Mouse (Mus musculus) large intestine, adult 2 months (tissue): ENCODE measurements around the gene Ryk. TPM values are rescaled to one million over a fixed set of nuclear protein-coding genes. Genes with fewer than 3 reads are reported as not detected.

Experiments used
- DNase-seq: peaks from one replicate; pipeline ENCODE4 v3.0.0-alpha.2; 2012; ENCODE audit warnings: low read depth, low spot score
- WGBS: fragments of 180-500 bp; shearing (Covaris S2); methylation state at CpG from one replicate; pipeline ENCODE4 v1.1.7; 2018; 5-methylcytosine and 5-hydroxymethylcytosine counted together
- polyA plus RNA-seq: library from polyadenylated mRNA; depleted of rRNA; stranded (reverse); fragments of >200 nt; gene quantifications from 2 replicates; pipeline ENCODE4 v1.2.3, GENCODE M21; 2012

The Ryk gene
- polyA plus RNA-seq, 1 experiment = 46.8 TPM

DNA sequence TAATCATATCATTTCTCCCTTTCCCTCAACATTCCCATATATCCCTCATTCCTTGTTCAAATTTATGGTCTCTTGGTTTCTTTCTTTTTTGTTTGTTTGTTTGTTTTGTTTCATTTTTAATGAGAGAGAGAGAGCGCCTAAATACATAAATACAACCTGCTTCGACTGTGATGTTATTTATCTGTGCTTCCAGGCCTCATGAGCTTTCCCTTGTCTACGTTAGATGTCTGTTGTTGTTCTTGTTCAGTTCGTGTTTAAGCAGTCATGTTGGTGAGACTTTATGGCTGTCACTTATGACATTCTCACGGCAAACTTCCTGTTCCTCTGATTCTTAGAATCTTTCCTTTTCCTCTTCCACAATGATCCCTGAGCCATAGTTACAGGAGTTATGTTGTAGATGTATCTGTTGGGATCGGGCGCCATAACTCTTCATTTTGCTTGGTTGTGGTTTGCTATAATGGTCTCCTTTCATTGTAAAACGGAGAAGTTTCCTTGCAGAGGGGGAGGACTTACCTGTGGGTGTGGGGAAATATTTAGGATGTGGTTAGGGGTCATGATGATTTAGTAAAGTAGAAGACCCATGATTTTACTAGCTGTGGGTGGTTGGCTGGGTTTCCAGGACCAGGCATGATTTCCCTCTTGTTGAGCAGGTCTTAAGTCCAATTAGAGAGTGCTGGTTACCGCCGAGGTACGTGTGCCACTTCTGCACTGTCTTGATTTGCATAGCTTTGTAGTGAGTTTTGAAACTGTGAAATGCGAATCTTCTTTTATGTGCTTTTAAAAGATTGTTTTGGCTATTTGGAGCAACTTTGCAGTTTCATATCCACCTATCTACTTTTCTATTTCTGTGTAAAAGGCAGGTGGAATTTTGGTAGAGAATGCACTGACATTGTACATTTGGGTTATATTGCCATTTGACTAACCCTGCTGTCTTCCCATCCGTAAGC is 17.6 kb downstream of the Ryk start:
- WGBS = 61% methylated on average over 13 of the region's 13 CpGs

DNA sequence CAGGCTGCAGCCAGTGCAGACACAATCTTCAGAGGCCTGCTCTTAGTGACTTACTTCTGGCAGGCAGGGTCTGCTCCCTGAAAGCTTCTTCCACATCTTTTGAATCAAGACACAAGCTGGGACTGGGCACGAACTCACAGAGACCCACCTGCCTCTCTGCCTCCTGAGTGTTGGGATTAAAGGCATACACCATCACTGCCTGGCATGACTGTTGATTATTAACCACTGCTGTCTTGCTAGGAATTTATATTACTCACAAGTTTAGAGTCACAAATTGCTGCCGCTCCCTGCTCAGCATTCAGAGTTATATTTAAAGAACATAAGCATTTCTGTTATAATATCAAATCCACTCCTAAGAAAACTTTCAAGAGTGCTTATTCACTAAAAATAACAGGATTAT is 23.1 kb downstream of the Ryk start:
- 34% methylated on average over 2 of the region's 2 CpGs for WGBS
- no peak for DNase-seq

More for the DNA sequence above, 17.6 kb downstream of the Ryk start:
- no peak for DNase-seq

DNA sequence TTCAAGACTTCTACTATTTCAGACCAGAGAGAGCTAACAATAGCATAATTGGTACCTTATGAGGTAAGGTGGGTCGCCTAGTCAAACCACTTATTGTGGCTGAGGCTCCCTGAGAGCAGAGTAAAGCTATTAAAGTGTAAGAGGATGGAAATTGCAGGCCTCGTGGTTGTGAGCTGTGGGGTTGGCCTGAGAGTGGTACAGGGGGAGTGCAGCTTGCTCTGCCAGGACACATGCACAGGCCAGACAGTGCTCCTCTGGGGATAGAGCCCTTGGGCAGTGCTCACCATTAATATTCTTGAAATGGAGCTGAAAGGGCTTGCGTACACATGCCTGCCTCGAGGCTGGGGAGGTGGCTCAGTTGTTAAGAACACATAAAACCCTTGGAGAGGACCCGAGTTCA is 23.6 kb downstream of the Ryk start:
- 40% methylated on average over 5 of the region's 5 CpGs for WGBS
- DNase-seq = no peak

DNA sequence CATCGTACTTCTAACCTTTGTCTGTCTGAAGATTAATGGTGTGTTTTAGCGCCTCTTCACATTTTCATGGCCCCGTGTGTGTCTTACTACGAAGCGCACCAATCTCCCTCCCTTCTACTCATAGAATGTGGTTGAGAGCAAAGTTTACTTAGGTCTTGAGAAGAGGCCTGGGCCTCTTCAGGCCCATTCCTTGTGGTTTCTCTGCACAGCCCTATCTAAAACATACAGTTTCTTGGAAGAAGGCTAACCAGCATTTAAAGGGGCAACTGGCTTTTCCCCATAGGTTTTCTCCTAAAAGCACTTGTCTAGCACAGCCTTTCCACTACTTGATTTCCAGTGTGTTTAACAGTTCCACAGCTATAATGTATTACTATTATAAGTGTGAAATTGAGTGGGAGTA is 24.7 kb downstream of the Ryk start:
- 83% methylated on average over 5 of the region's 5 CpGs for WGBS
- no peak for DNase-seq

DNA sequence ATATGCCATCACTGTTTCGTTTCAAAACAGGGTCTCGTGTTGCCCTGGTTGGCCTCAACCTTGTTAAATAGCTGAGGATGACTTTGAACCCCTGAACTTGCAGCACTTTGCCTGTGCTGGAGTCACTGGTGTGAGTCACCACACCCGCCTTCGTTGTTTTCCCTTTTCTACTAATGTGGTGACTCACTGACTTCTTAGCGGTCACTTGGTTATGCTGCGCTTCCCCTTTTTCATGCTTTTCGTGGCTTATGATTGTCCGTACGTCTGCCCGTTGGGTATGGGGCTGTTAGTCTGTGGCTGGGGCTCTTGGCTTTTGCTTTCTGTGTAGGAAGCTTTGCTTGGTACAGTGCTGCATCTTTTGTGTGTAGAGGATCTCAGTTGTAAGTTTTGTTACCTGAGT is 25.2 kb downstream of the Ryk start:
- WGBS = 85% methylated on average over 10 of the region's 10 CpGs
- DNase-seq = no peak

DNA sequence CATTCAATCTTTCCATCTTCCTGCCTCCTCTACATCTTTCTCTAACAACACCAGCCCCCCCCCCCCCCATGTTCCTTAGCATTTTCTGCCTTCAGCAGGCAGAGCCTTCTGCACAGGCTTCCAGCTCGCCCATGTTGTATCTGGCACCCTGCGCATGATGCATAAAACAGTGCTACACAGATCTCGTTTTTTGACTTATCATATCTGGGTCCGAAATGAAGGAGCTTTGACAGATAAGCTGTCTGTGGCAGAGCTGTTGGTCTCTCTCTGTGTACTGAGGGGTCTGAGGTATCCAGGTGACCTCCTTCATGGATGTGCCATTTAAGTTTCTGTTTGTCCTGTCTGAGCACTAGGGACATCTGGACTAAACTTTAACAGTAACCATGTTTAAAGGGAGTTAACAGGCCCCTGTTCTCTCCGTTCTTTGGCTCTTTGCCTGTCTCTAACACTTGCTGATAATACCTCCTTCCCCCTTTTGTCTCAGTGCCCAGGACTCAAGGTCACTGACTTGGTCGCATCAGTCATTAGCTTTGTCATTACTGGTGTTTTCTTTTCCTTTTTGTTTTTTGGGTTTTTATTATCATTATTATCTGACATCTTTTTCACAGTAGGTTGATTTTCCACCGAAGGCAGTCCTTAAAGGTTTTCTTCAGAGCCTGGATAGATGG is 26.2 kb downstream of the Ryk start:
- 70% methylated on average over 7 of the region's 7 CpGs for WGBS
- DNase-seq = no peak

DNA sequence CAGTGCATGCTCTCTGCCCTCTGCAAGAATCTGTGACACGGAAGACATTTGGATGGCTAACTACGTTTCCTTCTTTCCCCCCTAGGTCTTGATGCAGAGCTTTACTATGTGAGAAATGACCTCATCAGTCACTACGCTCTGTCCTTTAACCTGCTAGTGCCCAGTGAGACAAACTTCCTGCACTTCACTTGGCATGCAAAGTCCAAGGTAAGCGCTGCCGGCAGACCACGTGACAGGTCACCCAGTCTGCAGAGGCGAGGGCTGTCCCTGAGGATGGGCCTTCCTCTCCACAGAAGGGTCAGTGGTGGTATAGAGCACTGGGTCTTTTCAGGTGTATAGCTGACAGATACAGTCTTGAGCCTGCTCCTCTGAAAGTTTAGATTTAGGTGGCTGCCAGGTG is 27.1 kb downstream of the Ryk start:
- DNase-seq = no peak
- 54% methylated on average over 7 of the region's 7 CpGs for WGBS

DNA sequence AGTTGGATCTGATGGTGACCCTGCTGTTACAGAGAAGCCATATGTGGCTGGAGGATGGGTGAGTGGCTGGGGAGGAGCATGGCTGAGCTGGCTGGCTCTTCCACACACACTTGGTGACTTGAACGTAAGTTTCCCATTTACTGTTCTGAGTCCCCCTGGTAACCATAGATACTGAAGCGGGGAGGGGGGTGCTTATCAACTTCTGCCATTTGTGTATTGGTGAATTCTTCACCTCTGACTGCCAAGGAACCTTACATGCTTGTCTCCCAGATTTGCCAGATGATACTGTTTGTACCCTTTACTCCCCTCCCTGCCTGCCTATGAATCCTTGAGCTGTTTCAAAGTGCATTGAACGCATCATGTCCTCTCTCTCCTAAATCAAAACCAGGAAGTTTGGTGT is 27.5 kb downstream of the Ryk start:
- WGBS = 86% methylated on average over 3 of the region's 3 CpGs
- no peak for DNase-seq

DNA sequence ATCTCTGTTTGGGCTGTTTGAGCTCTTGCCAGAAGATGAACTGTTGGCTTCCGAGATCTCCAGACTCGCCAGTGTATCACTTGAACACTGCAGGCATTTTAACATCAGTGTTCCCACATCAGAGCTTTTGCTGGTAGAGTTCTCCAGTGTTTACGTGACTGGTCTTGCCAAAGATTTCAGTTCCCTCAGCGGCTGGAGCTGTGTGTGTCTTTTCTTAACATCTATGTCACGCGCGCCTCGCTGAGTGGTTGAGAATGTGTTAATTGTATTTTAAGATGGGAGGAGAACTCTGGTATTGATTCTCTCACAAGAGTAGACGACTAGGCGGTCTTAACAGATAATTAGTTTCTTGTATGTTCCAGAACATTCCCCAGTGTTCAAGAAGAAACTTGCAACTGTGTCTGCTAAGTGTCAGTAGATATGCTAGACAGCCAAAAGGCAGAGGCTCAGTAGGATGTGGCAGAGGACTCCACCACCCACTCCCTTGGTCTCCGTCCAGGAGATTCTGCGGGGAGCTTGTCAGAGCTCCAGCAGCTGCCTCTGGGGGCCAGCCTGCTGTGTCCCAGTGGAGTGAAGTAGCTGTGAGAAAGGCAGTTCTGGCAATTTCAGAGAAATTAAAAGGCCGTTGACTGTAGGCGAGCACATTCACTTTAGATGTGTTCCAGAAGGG is 29.3 kb downstream of the Ryk start:
- no peak for DNase-seq
- WGBS = 76% methylated on average over 14 of the region's 14 CpGs

DNA sequence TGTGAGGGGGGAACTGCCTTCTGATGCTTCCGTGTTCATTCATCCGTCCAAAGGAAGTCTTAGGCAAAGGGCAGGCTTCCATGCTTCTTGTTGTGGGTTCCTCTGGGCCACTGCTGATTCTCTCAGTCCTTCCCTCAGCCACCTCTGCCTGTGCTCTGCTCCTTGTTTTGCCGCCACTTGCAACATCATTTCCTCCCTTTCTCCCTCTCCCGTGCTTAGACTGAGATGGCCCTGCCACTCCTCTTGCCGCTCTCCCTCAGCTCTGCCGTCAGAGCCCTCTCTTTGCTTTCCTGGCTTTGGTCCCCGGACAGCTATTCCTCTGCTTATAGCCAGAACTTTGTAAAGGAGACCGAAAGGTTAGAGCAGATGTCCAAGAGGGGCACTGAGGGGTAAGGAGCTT is 30.2 kb downstream of the Ryk start:
- DNase-seq = no peak
- WGBS = 66% methylated on average over 8 of the region's 8 CpGs

DNA sequence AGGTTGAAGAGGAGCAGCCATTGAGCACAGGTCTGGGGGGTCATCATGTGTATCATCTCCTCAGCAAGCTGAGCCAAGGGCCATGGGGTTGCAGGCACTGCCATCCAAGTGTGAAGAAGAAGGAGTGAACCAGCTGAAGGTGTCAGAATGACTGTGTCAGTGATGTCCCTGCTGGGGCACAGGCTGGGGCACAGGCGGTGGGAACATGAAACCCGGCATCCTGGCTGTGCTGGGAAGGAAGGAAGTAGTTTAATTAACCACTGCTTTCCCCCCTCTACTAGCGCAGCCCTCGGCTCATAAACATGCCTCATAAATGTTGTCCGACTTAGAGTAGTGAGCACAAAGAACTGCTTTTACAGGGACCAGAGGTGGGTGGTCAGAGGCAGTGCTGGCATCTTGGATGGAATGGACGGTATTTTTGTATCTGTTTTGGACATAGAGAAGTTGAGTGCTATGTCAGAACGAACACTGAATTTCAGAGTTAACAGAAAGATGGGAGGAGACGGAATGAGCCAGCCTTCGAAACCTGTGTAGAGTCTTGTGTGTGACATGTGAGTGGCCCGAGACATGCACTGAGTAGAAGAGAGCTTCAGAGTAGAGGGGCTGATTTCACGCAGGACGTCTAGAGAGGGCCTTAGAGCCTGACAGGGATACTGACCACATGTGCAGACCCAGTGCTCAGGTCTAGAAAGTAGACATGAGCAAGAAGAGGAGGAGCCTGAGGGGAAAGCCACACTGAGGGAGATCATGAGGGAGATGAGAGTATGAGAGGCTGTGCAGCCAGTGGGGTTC is 31.4 kb downstream of the Ryk start:
- no peak for DNase-seq
- WGBS = 56% methylated on average over 12 of the region's 12 CpGs

DNA sequence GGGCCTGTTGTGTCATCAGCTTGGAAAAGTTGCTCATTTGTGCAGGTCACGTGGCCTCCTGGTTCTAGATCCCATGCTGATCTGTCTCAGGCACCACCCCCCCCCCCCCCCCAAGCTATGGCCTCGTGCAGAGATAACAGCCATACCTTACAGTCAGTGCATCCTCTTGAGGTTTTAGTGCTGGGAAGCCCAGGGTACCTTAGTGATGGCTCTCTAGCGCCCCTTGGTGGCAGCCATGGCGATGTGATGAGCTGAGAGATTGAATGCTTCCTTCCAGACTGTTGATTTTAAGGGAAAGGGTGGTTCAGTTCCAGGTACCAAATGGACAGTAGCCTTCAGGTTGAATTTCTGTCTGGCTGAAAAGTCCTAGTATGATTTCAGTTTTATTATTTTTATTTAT is 32.2 kb downstream of the Ryk start:
- 23% methylated on average over 4 of the region's 4 CpGs for WGBS
- DNase-seq = peak; percentile 56

DNA sequence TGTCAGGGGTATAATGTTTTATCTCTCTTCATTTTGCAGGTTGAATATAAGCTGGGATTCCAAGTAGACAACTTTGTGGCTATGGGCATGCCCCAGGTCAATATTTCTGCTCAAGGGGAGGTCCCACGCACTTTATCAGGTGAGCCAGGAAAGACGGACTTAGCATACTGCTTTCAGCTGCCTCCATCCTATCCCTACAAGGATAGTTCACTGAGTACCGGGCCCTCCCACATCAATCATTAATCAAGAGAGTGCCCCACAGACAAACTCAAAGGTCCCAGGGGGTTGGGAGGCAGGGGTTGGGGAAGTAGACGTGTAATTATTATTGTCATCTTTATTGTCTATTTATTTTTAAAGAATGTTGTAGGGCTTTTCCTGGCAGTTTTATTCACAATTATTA is 32.8 kb downstream of the Ryk start:
- DNase-seq = no peak
- 79% methylated on average over 4 of the region's 4 CpGs for WGBS

DNA sequence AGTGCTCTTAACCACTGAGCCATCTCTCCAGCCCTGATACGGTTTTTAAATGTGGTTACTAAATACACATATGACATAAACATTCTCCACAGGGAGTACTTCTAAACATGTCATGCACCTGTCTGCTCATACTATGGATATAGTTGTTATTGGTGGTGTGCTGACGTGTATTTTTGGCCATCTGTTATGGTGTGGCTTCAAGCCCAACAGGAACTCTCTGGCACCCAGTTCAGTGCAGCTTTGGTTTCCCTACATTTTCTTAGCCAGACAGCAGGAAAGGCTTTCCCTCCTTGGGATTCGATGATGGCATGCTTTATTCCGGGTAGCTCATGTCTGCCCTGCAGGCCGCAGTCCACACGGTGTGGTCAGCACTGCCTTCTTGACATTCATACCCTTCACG is 33.7 kb downstream of the Ryk start:
- WGBS = 85% methylated on average over 7 of the region's 7 CpGs
- DNase-seq = no peak

DNA sequence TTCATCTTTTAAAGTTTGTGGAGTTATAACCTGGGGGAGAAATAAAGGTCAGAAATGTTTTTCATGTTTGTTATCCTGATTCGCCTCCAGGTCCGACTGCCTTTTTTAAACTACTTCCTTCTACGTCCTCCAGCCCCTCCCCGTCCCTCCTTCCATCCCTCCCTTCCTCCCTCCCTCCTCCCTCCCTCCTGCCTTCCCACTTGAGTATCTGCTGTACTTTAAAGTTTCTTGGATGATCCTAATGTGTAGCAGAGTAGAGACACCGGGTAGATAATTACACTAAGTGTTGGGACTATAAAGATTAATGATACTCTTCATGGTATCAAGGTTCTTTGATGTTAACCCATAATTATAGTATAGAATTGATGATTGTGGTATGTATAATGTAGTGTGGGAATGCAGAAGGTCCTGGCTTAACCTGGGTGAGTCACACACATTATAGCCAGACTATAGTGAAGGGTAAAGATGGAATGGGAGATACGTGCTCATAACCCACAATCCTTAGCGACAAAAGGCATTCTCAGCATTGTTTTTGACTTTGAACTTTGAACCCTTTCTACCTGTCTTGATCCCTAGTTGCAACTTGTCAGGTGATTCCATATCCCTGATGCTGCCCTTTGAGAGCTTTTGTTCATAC is 41.5 kb downstream of the Ryk start:
- no peak for DNase-seq
- WGBS = 33% methylated on average over 7 of the region's 7 CpGs

DNA sequence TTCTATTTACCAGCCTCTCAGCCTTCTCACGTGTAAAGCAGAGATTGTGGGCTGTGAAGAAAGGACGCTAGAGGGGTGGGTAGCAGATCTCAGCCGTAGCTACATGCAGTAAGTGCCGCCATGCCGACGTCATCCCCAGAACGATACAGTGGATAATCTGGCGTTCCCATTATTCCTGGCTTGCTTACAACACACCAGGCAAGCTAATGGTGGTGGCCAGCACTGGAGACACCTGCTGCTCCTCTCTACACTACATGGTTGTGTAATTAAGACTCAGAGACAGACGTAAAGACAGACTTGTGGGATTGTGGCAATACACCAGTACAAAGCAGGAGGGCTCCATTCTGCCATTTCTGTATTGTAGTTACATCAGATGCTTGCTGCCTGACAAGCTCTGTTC is 43.2 kb downstream of the Ryk start:
- WGBS = 84% methylated on average over 9 of the region's 9 CpGs
- no peak for DNase-seq

DNA sequence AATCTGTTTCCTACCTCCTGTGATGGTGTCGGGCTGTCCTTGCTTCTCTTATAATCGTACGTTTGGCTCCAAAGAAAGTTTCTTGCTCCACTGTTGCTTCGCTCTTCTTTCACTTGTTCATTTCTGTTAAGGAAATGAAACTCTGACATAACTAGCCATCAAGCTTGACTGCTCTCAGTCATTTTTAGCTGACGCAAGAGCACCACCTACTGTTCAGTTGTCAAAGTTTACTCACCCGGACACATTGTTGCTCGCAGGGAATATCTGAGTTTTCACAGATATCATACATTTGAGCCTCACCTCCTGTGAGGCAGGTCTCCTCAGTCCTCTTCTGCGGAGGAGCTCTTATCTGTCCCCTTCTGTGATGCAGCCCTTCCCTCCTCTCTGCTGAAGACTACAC is 44.8 kb downstream of the Ryk start:
- WGBS = 39% methylated on average over 8 of the region's 8 CpGs
- DNase-seq = peak; percentile 44

DNA sequence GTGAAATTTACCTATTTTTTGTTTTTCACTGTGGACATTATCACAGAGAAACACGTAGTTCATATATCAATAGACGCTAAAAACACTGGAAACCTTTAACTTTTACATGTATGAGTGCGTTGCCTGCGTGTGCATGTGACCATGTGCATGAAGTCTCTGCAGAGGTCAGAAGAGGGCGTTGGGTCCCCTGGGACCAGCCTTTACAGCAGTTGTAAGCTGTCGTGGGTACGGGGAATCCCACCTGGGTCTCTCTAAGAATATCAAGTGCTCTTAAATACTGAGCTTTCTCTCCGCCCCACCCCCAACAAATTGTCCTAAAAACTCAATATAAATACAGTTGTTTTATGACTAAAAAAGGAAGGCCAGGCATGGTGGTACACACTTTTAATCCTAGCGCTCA is 50.0 kb downstream of the Ryk start:
- no peak for DNase-seq
- 90% methylated on average over 9 of the region's 9 CpGs for WGBS

DNA sequence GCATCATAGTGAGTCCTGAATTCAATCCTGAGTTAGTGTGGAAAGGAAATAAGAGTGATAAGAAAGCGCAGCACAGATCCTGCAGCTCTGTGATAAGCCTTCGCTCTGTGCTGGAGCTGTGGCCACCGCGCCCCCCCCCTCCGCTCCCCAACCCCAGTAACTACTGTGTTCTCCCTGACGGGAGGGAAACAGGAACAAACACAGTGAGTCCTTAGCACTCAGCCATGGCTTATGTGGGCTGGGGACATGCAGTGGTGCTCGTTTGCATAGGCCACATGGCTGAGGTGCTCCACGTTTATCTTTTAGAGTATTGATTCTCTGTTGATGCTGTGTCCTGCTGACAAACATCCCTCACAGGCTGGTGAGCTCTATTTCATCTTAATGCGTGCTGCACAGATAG is 55.4 kb downstream of the Ryk start:
- 82% methylated on average over 9 of the region's 9 CpGs for WGBS
- no peak for DNase-seq
